Mouse (Mus musculus) T-helper 17 cell (primary cell): Measurements from ENCODE around the gene Krt15.

Source experiments
- in situ Hi-C, 2 experiments: fragments of 300-600 bp; cut with MboI, MseI; formaldehyde crosslinking; loops; 1 replicate in 1 of 2; 2 replicates in 1 of 2; pipeline ENCODE4 v1.15.1; 2025; ENCODE audit warnings: high pct_unique_total_duplicates in 2 of 2

The Krt15 gene

GRCm38 (mm10) chr11:100124901-100125300 is 10.8 kb downstream of the Krt15 start:
- in situ Hi-C loops = no loop called here

DNA sequence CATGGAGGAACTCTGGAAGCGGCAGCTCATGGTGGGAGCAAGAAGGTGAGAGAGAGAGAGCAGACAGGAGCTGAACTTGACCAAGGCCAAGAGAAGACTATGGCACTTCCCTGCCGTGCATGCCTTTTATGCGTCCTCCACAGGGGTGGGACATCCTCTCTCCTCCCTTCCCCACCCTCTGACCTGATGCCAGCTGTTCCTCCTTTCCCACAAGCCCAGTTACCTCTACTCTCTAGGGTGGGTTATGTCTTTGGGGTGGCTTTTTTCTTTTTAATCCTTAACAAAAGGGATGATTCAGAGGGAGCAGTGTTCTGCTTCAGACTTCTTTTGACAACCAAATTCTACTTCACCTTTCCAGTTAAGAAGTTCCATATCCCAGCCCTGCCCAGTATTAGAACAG is 14.3 kb downstream of the Krt15 start, which contains the start of gene Krt13:
Gene Krt13 (minus strand): TSS at position 101 of the 400 bp plus-strand sequence.
- in situ Hi-C loops = no loop called here

- in situ Hi-C loops = no loop called here
Measured at GRCm38 (mm10) chr11:100120331-100120730, 15.4 kb downstream of the Krt15 start.

- in situ Hi-C loops = no loop called here
Measured at GRCm38 (mm10) chr11:100113742-100114029, 22.0 kb downstream of the Krt15 start.

DNA sequence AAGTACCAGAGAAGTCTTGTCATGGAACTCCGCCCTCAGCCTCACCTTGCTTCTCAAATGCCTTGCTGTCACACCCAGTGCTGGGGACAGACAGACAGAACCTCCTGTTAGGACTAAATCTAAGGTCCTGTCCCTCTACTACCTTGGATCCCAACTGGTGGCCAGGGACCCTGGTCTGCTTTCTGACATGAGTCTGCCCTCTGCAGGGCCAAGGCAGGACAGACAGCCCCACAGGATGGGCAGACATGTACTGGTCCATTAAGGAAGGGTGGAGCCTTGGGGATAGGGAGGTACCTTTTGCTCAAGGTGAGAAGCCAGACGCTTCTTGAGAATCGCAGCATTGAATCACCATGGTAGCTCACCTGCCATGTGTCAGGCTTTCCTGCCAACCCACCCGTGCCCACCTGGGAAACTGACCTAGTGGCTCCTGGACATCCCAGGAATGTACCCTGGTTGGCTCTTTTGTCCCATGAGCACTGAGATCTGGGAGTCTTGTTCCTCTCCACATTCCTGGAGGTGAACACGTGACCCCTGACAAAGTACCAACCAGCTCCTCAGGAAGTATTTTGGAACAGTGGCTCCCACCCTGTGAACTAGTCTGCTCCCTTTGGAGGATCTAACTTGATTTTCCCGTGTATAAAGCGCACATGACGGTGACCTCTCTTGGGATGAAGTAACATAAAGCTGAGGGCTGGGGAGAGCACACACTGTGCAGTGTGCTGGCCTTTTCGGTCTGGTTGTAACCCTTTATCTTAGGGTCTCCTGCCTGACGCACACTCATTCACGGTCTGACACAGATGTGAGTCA is 22.6 kb downstream of the Krt15 start:
- in situ Hi-C loops = no loop called here

- in situ Hi-C loops = no loop called here
Measured at GRCm38 (mm10) chr11:100105576-100106122, 30.1 kb downstream of the Krt15 start, which contains the start of gene Krt36. Gene Krt36, minus strand, starts transcription at chr11:100105626.

DNA sequence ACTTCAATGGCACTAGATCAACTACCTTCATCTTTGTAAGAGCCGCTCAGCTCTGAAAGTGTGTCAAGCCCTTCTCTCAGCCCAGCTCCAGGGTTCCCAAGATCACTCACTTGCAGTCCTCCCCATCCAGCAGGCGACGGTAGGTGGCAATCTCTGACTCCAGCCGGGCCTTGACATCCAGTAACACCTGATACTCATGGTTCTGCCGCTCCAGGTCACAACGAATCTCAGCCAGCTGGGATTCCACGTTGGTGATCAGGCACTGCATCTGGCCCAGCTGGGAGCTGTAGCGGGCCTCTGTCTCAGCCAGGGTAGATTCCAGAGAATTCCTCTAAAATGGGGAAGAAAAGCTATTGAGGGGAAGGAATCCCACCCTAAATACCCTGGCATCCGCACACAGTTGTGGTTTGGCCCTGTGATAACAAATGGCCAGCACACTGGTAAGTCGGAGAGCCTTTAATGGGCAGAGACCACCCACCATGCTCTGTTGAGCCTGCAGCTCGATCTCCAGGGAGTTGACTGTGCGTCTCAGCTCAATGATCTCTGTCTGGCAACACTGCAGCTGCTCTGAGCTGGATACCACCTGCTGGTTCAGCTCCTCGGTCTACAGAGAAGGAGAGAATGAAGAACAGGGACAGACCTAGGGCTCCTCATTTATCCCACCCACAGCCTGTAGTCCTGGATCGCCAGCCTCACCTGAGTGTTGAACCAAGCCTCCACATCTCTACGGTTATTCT is 32.9 kb downstream of the Krt15 start:
- in situ Hi-C loops = no loop called here

DNA sequence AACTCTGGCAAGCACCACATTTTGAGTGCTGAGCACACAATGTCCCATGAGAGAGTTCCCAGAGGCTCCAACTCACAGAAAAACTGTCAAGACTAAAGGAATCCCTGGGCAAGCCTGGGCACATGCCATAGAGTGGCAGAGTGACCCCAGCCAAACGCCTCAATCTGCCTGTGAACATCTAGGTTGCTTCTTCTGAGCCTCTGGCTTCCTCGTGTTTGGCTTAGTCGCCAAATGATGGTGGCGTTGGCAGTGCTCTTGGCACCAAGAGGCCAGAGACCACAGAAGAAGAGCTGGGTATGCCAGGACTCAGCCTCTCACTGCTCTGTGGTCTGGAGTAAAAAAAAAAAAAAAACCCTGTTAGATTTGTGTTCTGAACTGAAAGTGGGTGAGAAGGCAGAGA is 35.3 kb downstream of the Krt15 start:
- in situ Hi-C loops = no loop called here

DNA sequence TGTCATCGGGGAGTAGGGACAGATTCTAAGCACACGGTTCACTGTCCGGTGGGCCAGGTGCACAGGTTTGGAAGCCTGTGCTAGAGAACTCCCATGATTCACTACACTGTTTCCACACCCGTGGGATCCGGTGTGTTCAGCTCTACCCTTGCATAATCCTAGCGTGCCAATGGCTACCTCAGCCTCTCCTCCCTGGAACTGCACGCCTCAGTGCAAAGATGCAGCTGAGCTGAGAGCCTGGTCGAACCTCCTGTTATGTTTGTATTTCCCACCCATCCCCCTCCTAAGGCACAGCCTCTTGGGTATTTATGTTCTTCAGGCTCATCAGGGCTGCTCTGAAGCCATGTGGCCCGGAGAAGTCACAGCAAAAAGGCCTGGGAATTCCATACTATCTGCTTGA is 37.9 kb downstream of the Krt15 start:
- in situ Hi-C loops = no loop called here

DNA sequence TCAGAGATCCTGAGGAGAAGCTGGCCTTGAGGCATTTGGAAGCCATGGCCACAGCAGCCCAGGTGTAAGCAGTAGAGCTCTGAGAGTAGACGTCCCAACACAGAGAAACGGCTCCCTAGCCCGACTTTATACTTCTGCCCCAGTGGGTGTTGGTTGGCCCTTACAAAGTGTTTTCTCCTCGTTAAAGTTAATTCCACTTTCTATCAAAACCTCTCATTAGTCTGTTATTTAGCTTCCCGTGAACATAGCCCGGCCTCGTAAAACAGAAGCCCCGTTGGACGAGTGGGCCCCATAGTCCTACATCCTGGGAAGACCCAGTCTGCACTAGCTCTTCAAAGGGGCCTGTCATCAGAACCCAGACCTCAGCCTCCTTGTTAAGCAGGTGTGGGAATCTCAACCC is 39.6 kb downstream of the Krt15 start, which contains the start of gene Krt35:
Gene Krt35 (minus strand): TSS at position 101 of the 400 bp plus-strand sequence.
- in situ Hi-C loops = no loop called here

DNA sequence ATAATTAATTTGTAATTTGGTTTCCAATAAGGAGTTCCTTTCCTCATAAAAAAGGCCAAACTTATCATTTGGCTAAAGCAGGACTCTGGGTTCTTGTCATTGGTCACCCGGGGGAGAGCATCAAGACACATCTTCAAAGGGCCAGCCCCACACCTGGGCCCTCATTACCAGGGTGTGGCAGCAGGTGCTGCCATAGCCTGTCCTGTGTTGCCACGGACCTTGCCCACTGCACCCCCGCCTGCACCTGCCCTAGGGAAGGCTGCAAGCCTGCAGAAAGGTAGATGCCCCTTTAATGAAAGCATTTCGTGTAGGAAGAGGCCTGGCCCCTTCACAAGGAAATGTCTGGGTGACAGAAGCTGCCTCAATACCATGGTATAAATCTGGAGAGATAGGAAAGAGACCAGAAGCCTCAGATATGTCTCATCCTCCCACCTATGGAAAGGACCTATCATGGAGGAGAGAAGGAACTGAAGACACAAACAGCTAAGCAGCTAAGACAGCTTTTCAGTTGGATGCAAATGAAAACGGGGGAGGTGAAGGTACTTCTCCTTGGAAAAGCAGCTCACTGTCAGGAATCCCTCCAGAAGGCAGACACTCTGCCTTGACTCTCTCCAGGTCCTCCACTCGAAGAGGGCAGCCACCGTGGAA is 47.2 kb downstream of the Krt15 start:
- in situ Hi-C loops = no loop called here

GRCm38 (mm10) chr11:100087861-100088260 is 47.9 kb downstream of the Krt15 start, which contains the start of gene Krt32:
Gene Krt32, minus strand, starts transcription at chr11:100088226.
- in situ Hi-C loops = no loop called here
